Mouse (Mus musculus) kidney, adult 2 months (tissue): ENCODE measurements around the gene Pigk.

Experiments
- CTCF ChIP-seq: fragments of 200-500 bp; conservative IDR thresholded peaks from 2 replicates; pipeline ENCODE4 v1.5.1; 2011; ENCODE audit warnings: low read depth, mild to moderate bottlenecking, control low read depth, low read length, moderate library complexity, mixed read lengths; ENCODE audit not compliant: insufficient read depth, insufficient read length
- POLR2A ChIP-seq: fragments of 200-500 bp; IDR thresholded peaks from one replicate; pipeline ENCODE4 v1.6.1; 2011; ENCODE audit warnings: low read depth, low read length, control low read depth

DNA sequence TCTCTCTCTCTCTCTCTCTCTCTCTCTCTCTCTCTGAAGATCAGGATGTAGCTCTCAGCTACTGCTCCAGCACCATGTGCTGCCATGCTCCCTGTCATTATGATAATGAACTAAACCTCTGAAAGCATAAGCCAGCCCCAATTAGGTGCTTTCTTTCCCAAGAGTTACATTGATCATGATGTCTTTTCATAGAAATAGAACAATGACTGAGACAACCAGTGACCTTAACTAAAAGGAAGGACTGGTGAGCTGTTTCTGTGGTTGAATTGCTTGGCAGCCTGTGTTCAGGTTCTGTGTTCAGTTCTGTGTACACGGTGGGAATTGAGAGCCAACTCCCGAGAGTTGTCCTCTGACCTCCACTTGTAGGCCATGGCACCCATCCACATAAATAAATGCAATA, 7.0 kb upstream of the Pigk start:
- TF ChIP-seq POLR2A (no peak), CTCF (no peak)
